In genomic region chr16:30069950-30070770, GRCm38 (mm10) we compare ENCODE assay signal across 8 mouse cellular contexts. TPM values are rescaled to one million over a fixed set of nuclear protein-coding genes. Genes with fewer than 3 reads are reported as not detected.
DNase-seq lines count a peak whose midpoint lies in the region; ATAC-seq and TF ChIP-seq lines count a peak whose summit lies in the region.

No protein-coding gene starts in this region.

- intact Hi-C loops in left cerebral cortex, postnatal 14 days (cut with DNase I), result loop anchor here (2.0 to 10.0 kb wide), 3 partner anchors 119 to 415 kb away; no protein-coding TSS in a partner anchor

- no peaks in the 10 kb centered on the region for H3K36me3 ChIP-seq in hindbrain, embryonic 15.5 days

- peak overlapping the region; percentile 75 for H3K27ac ChIP-seq in hindbrain, embryonic 15.5 days (replicated peaks)

- peak; percentile 66 for ATAC-seq in Patski
- peak; percentile 71 for ATAC-seq in hindbrain, embryonic 15.5 days (ENCODE audit: low FRiP score, low read depth)
- peak; percentile 47 for ATAC-seq in megakaryocyte progenitor cell, adult 5-6 weeks (replicated peaks; ENCODE audit: poor library complexity)

- H3K4me1 ChIP-seq in hindbrain, embryonic 15.5 days (replicated peaks), result peaks cover 44% of the 10 kb centered on the region

- H3K9me3 ChIP-seq in hindbrain, embryonic 15.5 days, result no peaks in the 10 kb centered on the region

- H3K27me3 ChIP-seq in Patski, result no peaks in the 10 kb centered on the region
- peaks cover 33% of the 10 kb centered on the region for H3K27me3 ChIP-seq in hindbrain, embryonic 15.5 days

- CTCF ChIA-PET in Patski (lab: Charles Lee), result interaction anchor here (0.6 to 3.7 kb wide), 6 partner anchors 110 to 441 kb away, joined by 3 to 16 read pairs (median 3); no protein-coding TSS in a partner anchor

- in situ Hi-C loops in Patski (cut with MboI; ENCODE audit: low pct_unique_long_range_greater_than_20kb), result loop anchor here (5.0 kb wide), 7 partner anchors 117 to 443 kb away; no protein-coding TSS in a partner anchor

- no peak for DNase-seq in Patski (ENCODE audit: low read depth, low spot score)
- DNase-seq in cerebellum, postnatal 10 days, result peak; percentile 79 to 84
- peak; percentile 85 for DNase-seq in gastrocnemius, adult 18-20 months (ENCODE audit: low spot score)
- peak; percentile 56 to 60 for DNase-seq in left cerebral cortex, postnatal 14 days (ENCODE audit: low spot score in 2 of 2)
- peak; percentile 73 for DNase-seq in right cerebral cortex, postnatal 4 days
- peak; percentile 85 to 88 for DNase-seq in urinary bladder, postnatal 4 days (ENCODE audit: low spot score in 2 of 2)

- peak overlapping the region; percentile 57 for H3K9ac ChIP-seq in hindbrain, embryonic 15.5 days

- H3K4me3 ChIP-seq in hindbrain, embryonic 15.5 days, result peak overlapping the region; percentile 41

- H3K4me2 ChIP-seq in hindbrain, embryonic 15.5 days, result peak overlapping the region; percentile 92

- TF ChIP-seq CTCF in Patski (IDR thresholded peaks at IDR 0.05), result no peak

- under 1% methylated on average over 41 of the region's 82 CpGs for WGBS in hindbrain, embryonic 15.5 days

- POLR2A ChIA-PET in Patski (lab: Charles Lee), result interaction anchor here (0.6 to 4.0 kb wide), 7 partner anchors 11 to 442 kb away, joined by 3 to 23 read pairs (median 3); no protein-coding TSS in a partner anchor

RNA-seq across cellular contexts. Expression of gene Hes1, which starts 6.0 kb away (rescaled TPM):
- 187 TPM for polyA plus RNA-seq in Patski (2021)
- total RNA-seq in gastrocnemius, adult 18-20 months (2021), result 10 to 100 TPM in 1 of 2 experiments, 1 to 10 TPM in 1; 7.6 to 13.0 TPM
- polyA plus RNA-seq in hindbrain, embryonic 15.5 days (2015; fragmentation: Nextera tagmentation; extraction: Ambion mirVana), result 14.5 and 17.0 TPM in 2 replicates
- 10 to 100 TPM; 13.5 to 18.3 TPM for total RNA-seq in left cerebral cortex, postnatal 14 days (2021)
- total RNA-seq in megakaryocyte progenitor cell, adult 5-6 weeks (2015), result 0.24 and 0.47 TPM in 2 replicates
- total RNA-seq in megakaryocyte progenitor cell, adult 5-6 weeks (2017), result 0.41 and 6.0 TPM in 2 replicates
